Mouse (Mus musculus) adrenal gland, adult 2 months (tissue): Measurements from ENCODE around the gene Spint5. TPM values are rescaled to one million over a fixed set of nuclear protein-coding genes. Genes with fewer than 3 reads are reported as not detected.
"Not testable (repeated sequence)": the region's sequence is repeated elsewhere in the genome, so short reads cannot be mapped to it uniquely, and the experiment has no call there.

Experiments used
- DNase-seq: peaks from one replicate; pipeline ENCODE4 v3.0.0; 2021
- long read RNA-seq: library from polyadenylated mRNA; stranded (forward); transcript quantifications from one replicate; pipeline ENCODE4 v2.0.0, GENCODE M21; 2021
- polyA plus RNA-seq: library from polyadenylated mRNA; depleted of rRNA; stranded (reverse); fragments of >200 nt; gene quantifications from 2 replicates; pipeline ENCODE4 v1.2.3, GENCODE M21; 2012; rRNA removed
- total RNA-seq, 2 experiments: library from RNA; stranded (reverse); gene quantifications; 2 replicates each; pipeline ENCODE4 v1.2.3; 2021

The Spint5 gene
- not detected for total RNA-seq
- polyA plus RNA-seq: not detected in 2 replicates
- long read RNA-seq: 0 reads

- DNase-seq: no peak
These were observed at the start of gene Spint5 for GRCm38 (mm10) chr2:164715005-164715404. Gene Spint5, plus strand, starts transcription at chr2:164715305.

GRCm38 (mm10) chr2:164670261-164670660 is 44.8 kb upstream of the Spint5 start:
- no peak for DNase-seq

GRCm38 (mm10) chr2:164670938-164671337 is 44.2 kb upstream of the Spint5 start:
- DNase-seq: no peak

GRCm38 (mm10) chr2:164673987-164674386 is 41.1 kb upstream of the Spint5 start, which contains the start of gene Wfdc11:
Gene Wfdc11, minus strand, starts transcription at chr2:164674087.
- no peak for DNase-seq

- no peak for DNase-seq
These were observed 39.0 kb upstream of the Spint5 start for GRCm38 (mm10) chr2:164676103-164676502.

- no peak for DNase-seq
These were observed 38.0 kb upstream of the Spint5 start for GRCm38 (mm10) chr2:164676916-164677685.

- DNase-seq: peak; percentile 63
These were observed 36.1 kb upstream of the Spint5 start for GRCm38 (mm10) chr2:164678848-164679625.

GRCm38 (mm10) chr2:164679906-164680305 is 35.2 kb upstream of the Spint5 start:
- no peak for DNase-seq

GRCm38 (mm10) chr2:164684807-164685206 is 30.3 kb upstream of the Spint5 start, which contains the start of gene Wfdc13:
Gene Wfdc13, plus strand, starts transcription at chr2:164685107.
- no peak for DNase-seq

- DNase-seq: no peak
These were observed 16.9 kb upstream of the Spint5 start, which contains the start of gene Spint4 for GRCm38 (mm10) chr2:164698201-164698600. Gene Spint4, plus strand, starts transcription at chr2:164698501.

GRCm38 (mm10) chr2:164700959-164701358 is 14.1 kb upstream of the Spint5 start:
- no peak for DNase-seq

- DNase-seq: no peak
These were observed 13.3 kb upstream of the Spint5 start for GRCm38 (mm10) chr2:164701761-164702160.

GRCm38 (mm10) chr2:164704235-164704634 is 10.9 kb upstream of the Spint5 start:
- no peak for DNase-seq

- DNase-seq: no peak
These were observed 9.8 kb upstream of the Spint5 start for GRCm38 (mm10) chr2:164705328-164705727.

GRCm38 (mm10) chr2:164705991-164706390 is 9.1 kb upstream of the Spint5 start:
- DNase-seq: no peak

GRCm38 (mm10) chr2:164716194-164716786 is 1.2 kb downstream of the Spint5 start:
- not testable (repeated sequence) for DNase-seq

- no peak for DNase-seq
These were observed 8.2 kb downstream of the Spint5 start for GRCm38 (mm10) chr2:164723276-164723675.

- peak; percentile 62 for DNase-seq
These were observed 11.0 kb downstream of the Spint5 start for GRCm38 (mm10) chr2:164725895-164726619.

- DNase-seq: no peak
These were observed 16.6 kb downstream of the Spint5 start for GRCm38 (mm10) chr2:164731719-164732118.

- DNase-seq: no peak
These were observed 18.2 kb downstream of the Spint5 start for GRCm38 (mm10) chr2:164733259-164733658.

- no peak for DNase-seq
These were observed 19.7 kb downstream of the Spint5 start for GRCm38 (mm10) chr2:164734839-164735238.

- no peak for DNase-seq
These were observed 20.3 kb downstream of the Spint5 start for GRCm38 (mm10) chr2:164735446-164735845.
